Mouse (Mus musculus) heart, adult 8-10 months (tissue): ENCODE data around the gene Zfp941. TPM values are rescaled to one million over a fixed set of nuclear protein-coding genes. Genes with fewer than 3 reads are reported as not detected.

Experiments used
- DNase-seq: peaks from one replicate; pipeline ENCODE4 v3.0.0; 2022; ENCODE audit warnings: low spot score
- total RNA-seq, 4 experiments: library from RNA; stranded (reverse); gene quantifications; 2 replicates each; pipeline ENCODE4 v1.2.4; 2022

Gene Zfp941
- total RNA-seq, 4 experiments from 2014 or later: 0.06 to 0.53 (median 0.30) TPM

DNA sequence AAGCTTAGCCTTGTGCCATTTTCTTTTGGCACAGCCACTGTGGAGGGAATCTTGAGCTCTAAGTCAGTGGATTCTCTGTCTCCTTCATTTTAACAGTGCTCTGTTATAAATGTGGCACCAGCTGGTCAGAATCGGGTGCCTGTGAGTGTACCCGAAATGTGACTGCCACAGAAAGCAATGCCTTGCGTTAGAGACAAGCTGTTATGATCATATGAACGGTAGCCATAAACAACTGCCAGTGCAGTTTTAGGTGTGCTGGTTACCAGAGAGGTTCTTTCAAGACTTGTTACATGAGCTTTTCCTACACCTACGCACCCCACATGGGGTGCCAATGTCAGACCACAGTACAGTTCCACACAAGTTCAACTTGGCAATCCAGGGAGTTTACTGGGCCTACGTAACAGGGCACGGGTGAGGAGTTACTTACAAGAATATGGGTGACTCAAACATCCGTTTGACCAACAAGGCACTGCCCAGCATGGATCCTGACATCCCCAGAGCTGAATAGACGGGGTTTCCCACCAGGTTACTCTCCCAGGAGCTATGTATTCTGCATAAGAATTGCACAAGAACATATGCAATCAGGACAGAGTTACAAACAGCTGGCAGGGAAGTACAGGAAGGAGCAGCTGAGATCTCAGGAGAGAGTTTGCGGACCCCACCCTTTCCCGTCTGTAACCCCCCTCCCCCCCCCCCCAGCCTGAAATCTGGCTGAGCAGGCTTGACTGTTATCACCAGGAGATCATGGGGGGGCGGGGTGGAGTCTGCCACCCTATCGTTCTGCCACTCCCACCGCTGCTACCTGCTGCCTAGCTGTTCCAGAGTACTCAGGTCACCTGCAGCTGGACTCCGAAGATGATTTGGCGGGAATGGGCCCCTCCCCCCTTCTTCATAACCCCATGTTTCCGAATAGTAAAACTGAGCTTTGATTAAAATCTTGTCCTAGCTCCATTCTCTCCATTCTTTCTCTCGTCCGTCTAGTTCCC lies 19.1 kb upstream of the Zfp941 start:
- no peak for DNase-seq

- no peak for DNase-seq
Measured at GRCm38 (mm10) chr7:140839556-140839955, 17.6 kb upstream of the Zfp941 start.

GRCm38 (mm10) chr7:140836243-140837115 lies 14.5 kb upstream of the Zfp941 start:
- DNase-seq: no peak

- no peak for DNase-seq
Measured at GRCm38 (mm10) chr7:140835758-140836087, 13.7 kb upstream of the Zfp941 start.

DNA sequence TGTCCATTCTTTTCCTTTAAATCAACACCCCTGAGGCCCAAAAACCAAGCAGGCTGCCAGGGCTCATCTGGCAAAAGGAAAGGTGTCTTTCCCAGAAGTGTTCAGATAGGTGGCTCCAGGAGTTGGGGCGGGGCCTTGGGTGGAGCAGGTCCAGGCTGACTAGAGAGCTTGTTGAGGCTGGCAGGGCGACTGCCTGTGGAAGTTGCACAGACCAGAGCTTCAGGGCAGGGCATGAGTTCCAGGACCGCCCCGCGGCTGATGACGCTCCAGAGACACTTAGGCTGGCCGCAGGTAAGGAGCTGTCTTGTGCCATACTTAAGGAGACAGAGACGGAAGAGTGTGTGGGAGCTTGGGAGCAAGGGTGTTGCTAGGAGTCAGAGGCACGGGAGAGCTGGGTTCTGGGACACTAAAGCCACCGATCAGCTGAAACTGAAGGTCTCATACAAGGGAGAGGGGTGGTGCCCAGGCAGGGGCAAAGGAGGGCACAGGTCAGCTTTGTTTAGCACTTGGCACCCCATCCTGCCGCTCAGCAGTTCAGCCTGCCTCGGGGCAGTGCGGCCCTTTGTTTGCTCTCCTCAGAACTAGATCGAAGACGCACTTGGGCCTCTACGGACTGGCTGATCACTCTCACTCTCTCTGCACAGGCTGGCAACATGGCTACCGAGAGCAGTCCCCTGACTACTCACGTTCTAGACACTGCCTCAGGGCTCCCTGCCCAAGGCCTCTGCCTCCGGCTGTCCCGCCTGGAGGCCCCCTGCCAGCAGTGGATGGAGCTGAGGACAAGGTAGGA lies 13.2 kb upstream of the Zfp941 start, which contains the start of gene Urah:
TSS of gene Urah (plus strand) at position 51 of the 790 bp plus-strand sequence.
- no peak for DNase-seq

DNA sequence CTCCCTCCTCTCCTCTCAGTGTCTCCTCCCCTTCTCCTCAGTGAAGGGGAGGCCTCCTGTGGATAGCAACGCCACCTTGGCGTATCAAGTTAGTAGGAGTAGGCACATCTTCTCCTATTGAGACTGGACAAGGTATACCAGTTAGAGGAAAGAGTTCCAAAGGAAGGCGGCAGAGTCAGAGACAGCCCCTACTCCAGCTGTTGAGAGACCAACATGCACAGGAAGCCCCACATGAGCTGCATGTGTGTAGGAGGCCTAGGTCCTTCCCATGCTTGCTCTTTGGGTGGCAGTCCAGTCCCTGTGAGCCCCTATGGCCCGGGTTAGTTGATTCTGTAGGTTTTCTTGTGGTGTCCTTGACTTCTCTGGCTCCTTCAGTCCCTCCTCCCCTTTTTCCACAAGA lies 11.4 kb upstream of the Zfp941 start:
- no peak for DNase-seq

- no peak for DNase-seq
Measured at GRCm38 (mm10) chr7:140831447-140831846, 9.5 kb upstream of the Zfp941 start.

- no peak for DNase-seq
Measured at GRCm38 (mm10) chr7:140828171-140828881, 6.3 kb upstream of the Zfp941 start.

DNA sequence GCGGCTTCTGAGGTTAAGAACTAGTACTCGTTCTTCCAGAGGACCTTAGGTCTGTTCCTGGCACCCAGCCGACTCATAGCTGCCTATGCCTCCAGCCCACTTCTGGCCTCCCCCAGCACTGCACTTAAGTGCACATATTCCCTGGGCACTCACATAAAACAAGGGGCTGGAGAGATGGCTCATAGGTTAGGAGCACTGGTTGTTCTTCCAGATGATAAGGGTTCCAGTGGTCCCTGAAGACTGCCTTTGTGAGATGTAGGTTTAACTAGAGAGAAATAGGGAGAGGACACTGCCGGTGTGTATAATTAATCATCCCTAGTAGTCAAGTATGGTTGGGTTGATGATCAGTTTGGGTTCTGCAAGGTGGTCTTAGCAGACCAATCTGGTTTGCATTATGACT lies 753 bp upstream of the Zfp941 start:
- DNase-seq: no peak

DNA sequence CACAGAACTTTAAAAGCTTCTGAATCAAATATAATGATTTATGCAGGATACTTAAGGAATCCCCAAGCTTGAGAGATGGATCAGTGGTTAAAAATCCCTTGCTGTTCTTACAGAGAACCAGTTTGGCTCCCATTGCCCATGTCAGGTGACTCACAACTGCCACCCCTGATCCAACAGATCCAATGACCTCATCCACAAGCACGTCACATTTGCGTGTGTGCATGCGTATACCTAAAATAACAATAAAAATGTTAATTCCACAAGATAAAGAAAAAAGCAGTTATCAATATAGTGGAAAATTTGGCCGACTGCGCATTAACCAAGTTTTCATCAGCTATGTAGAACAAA lies 699 bp downstream of the Zfp941 start:
- DNase-seq: no peak

GRCm38 (mm10) chr7:140820173-140820572 lies 1.8 kb downstream of the Zfp941 start:
- no peak for DNase-seq

DNA sequence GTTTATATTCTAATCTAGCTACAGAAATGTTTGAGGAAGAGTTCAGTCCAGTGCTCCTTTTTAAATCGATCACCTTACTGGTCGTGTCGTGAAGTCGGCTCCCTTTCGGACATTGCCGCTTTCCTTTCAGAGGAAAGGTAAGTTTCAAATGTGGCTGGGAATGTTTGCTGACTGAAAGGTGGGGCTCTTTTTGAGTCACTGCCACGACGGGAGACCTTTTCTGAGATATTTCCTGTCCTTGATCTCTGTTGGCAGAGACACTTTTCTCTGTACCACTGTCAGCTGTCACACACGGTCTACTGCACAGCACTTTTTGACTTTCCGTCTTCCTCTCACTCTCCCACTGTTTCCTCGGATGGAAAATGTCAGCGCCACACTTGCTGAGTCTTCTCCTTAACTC lies 9.1 kb downstream of the Zfp941 start:
- DNase-seq: no peak

DNA sequence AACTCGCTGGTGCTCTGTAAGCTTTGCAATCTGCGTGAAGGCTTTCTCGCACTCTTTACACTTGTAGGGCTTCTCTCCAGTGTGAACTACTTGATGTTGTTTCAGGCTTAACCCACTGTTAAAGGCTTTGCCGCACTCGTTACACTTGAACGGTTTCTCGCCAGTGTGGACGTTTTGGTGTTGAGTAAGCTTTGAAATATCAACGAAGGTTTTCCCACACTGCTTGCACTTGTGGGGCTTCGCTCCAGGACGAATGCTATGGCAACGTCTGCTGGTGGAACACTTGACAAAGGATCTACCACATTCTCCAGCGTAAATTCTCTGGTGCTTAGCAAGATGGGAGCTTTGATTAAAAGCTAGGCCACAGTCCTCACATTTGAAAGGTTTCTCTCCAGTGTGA lies 10.3 kb downstream of the Zfp941 start:
- no peak for DNase-seq

- no peak for DNase-seq
Measured at GRCm38 (mm10) chr7:140810496-140810895, 11.5 kb downstream of the Zfp941 start.

DNA sequence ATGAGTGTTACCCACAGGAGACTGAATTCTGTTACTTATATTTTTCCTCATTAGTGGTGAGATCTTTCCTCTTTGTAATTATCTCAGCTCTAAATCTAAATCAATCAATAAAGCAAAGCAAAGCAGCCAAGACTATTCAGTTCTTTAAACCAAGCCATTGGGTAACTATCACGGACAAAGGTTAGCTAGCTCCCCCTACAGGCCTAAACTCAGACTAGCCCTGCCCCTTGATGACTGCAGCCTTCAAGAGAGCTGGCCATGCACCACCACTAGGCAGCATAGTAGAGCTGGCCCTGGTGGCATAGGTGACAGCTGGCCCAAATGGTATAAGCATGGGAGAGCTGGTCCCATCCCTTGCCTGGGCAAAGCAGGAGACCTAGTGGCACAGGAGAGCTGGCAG lies 16.3 kb downstream of the Zfp941 start:
- DNase-seq: no peak

DNA sequence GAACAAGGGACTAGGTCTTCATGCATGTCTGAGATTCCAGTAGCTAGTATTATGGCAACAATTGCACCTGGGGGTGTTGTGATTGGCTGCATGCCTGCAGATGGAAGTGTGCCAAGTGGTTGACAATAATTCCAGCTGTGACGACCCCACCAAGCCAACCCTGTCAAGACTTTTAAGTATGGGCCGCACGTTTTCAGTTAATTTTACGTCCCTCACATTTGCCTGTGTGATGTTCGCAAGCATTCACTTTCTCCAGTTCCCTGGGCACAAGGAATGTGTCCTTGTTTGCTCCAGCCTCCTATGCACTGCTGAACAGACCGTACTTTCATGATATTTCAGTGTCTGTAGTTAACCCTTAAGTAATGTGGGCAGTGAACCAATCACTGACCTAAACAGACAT lies 19.3 kb downstream of the Zfp941 start:
- DNase-seq: no peak

GRCm38 (mm10) chr7:140798212-140798611 lies 23.8 kb downstream of the Zfp941 start:
- DNase-seq: no peak

DNA sequence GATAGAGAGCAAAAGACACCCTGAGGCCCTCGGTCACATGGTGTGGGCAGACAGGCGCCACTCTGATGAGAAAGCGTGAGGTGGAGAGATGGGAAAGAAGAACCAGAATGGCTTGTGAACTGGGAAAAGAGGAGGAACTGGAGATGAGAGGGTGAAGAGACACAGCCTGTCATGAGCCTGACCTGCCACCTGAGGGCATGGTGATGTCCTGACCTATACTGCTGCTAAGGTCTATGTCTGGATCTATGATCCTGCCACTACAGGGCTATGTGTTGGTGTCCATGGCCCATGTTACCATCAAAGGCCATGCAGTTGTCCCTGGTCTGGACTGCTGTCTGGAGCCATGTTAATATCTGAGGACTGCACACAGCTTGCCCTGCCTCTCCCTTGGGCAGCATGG lies 24.4 kb downstream of the Zfp941 start:
- DNase-seq: no peak

GRCm38 (mm10) chr7:140793541-140793940 lies 28.4 kb downstream of the Zfp941 start:
- DNase-seq: no peak

GRCm38 (mm10) chr7:140788053-140788435 lies 33.9 kb downstream of the Zfp941 start:
- DNase-seq: no peak

GRCm38 (mm10) chr7:140787406-140788052 lies 34.4 kb downstream of the Zfp941 start, which contains the start of gene Syce1:
Gene Syce1, minus strand, starts transcription at chr7:140787852.
- no peak for DNase-seq
